Mouse (Mus musculus) MEL (cell line): ENCODE data around the gene D11Wsu47e.

Experiments
- CHD2 ChIP-seq: IDR thresholded peaks from 2 replicates; pipeline ENCODE4 v1.6.1; 2011; ENCODE audit warnings: low read length, improper control_type of control experiment
- CTCF ChIP-seq, 3 experiments: IDR thresholded peaks in 2 of 3; conservative IDR thresholded peaks in 1 of 3; 2 replicates each; pipeline ENCODE4 v1.5.1; 2011 to 2012; ENCODE audit warnings: low read length in 3 of 3, low read depth in 2 of 3, mild to moderate bottlenecking in 2 of 3, improper control_type of control experiment in 1 of 3, inconsistent platforms in 1 of 3, mixed read lengths in 1 of 3, moderate library complexity in 1 of 3; ENCODE audit not compliant: control insufficient read depth in 1 of 3, insufficient read depth in 1 of 3, poor library complexity in 1 of 3, severe bottlenecking in 1 of 3
- EP300 ChIP-seq, 2 experiments: IDR thresholded peaks; 2 replicates each; pipeline ENCODE4 v1.6.1; 2011; ENCODE audit warnings: improper control_type of control experiment in 2 of 2, low read length in 2 of 2, low read depth in 1 of 2, mild to moderate bottlenecking in 1 of 2
- MAFK ChIP-seq: IDR thresholded peaks from 2 replicates; pipeline ENCODE4 v1.6.1; 2011; ENCODE audit warnings: low read depth, mild to moderate bottlenecking, low read length, improper control_type of control experiment, borderline replicate concordance
- NELFE ChIP-seq: IDR thresholded peaks from 2 replicates; pipeline ENCODE4 v1.6.1; 2011; ENCODE audit warnings: low read depth, low read length, improper control_type of control experiment
- NRF1 ChIP-seq: IDR thresholded peaks from 2 replicates; pipeline ENCODE4 v1.6.1; 2014; ENCODE audit warnings: low read depth, mild to moderate bottlenecking, inconsistent platforms, low read length, improper control_type of control experiment, moderate library complexity; ENCODE audit not compliant: poor library complexity, insufficient read depth, severe bottlenecking
- POLR2A ChIP-seq, 2 experiments: IDR thresholded peaks; 2 replicates each; pipeline ENCODE4 v1.6.1; 2011 to 2012; ENCODE audit warnings: low read length in 2 of 2, mild to moderate bottlenecking in 2 of 2, control low read depth in 1 of 2, improper control_type of control experiment in 1 of 2, low read depth in 1 of 2, moderate library complexity in 1 of 2; ENCODE audit not compliant: control insufficient read depth in 1 of 2, insufficient read depth in 1 of 2, poor library complexity in 1 of 2
- POLR2AphosphoS2 ChIP-seq: IDR thresholded peaks from 2 replicates; pipeline ENCODE4 v1.6.1; 2011; ENCODE audit warnings: low read length, improper control_type of control experiment
- POLR2AphosphoS5 ChIP-seq: IDR thresholded peaks from 2 replicates; pipeline ENCODE4 v1.6.1; 2012; ENCODE audit warnings: low read depth, borderline replicate concordance, mild to moderate bottlenecking, inconsistent platforms, low read length, moderate library complexity, mixed read lengths
- TCF12 ChIP-seq: IDR thresholded peaks from 2 replicates; pipeline ENCODE4 v1.6.1; 2014; ENCODE audit warnings: low read depth, mild to moderate bottlenecking, inconsistent platforms, low read length, improper control_type of control experiment, moderate library complexity
- USF1 ChIP-seq: IDR thresholded peaks from 2 replicates; pipeline ENCODE4 v1.6.1; 2014; ENCODE audit warnings: low read depth, mild to moderate bottlenecking, inconsistent platforms, low read length, improper control_type of control experiment, moderate library complexity
- ZKSCAN1 ChIP-seq: IDR thresholded peaks from 2 replicates; pipeline ENCODE4 v1.6.1; 2012; ENCODE audit warnings: low read depth, mild to moderate bottlenecking, inconsistent platforms, low read length, improper control_type of control experiment, moderate library complexity
- ZMIZ1 ChIP-seq: IDR thresholded peaks from 2 replicates; pipeline ENCODE4 v1.6.1; 2012; ENCODE audit warnings: low read depth, mild to moderate bottlenecking, inconsistent platforms, low read length, improper control_type of control experiment, moderate library complexity
- ZNF384 ChIP-seq: IDR thresholded peaks from 2 replicates; pipeline ENCODE4 v1.6.1; 2012; ENCODE audit warnings: low read depth, mild to moderate bottlenecking, inconsistent platforms, low read length, improper control_type of control experiment

DNA sequence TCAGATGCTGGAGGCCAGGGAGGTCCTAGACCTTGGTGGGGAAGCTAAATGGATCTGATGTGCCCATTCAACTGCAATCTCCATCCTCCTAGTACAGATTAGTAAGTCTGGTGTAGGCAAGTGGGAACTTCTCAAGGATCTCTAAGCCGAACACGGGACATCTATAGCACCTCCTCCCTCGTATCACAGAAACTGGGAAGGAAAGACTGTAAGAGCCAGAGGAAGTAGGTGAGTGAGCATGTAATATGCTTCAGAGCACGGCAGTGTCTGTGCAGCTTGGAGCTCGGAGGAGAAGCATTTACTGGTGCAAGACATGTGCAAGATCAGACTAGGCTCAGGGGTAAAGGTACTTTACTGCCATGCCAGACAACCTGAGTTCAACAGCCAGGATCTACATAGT is 15.4 kb upstream of the D11Wsu47e start:
- TF ChIP-seq CTCF (IDR thresholded peaks at IDR 0.05 in 2 of 3, conservative IDR thresholded peaks at IDR 0.05 in 1 of 3; ENCODE audit: control insufficient read depth in 1 of 3, insufficient read depth in 1 of 3, low read depth in 2 of 3, low read length in 3 of 3, poor library complexity in 1 of 3, severe bottlenecking in 1 of 3), result no peak
- no peak for TF ChIP-seq EP300 (IDR thresholded peaks at IDR 0.05; ENCODE audit: low read depth in 1 of 2, low read length in 2 of 2)
- TF ChIP-seq CHD2, result no peak
- no peak for TF ChIP-seq ZKSCAN1
- TF ChIP-seq POLR2AphosphoS5, result no peak
- TF ChIP-seq ZMIZ1, result no peak
- no peak for TF ChIP-seq USF1
- TF ChIP-seq MAFK, result no peak
- no peak for TF ChIP-seq POLR2AphosphoS2
- no peak for TF ChIP-seq ZNF384
- TF ChIP-seq NELFE, result no peak
- TF ChIP-seq NRF1, result no peak
- TF ChIP-seq TCF12, result no peak
- TF ChIP-seq POLR2A (IDR thresholded peaks at IDR 0.05; ENCODE audit: control insufficient read depth in 1 of 2, insufficient read depth in 1 of 2, low read depth in 1 of 2, low read length in 2 of 2, poor library complexity in 1 of 2), result no peak
